Mouse (Mus musculus) neural tube, embryonic 14.5 days (tissue): ENCODE measurements around the gene March1. TPM values are rescaled to one million over a fixed set of nuclear protein-coding genes. Genes with fewer than 3 reads are reported as not detected.

Experiments
- ATAC-seq: fragments of 200-750 bp; cut with Nextera tagmentation; 2 replicates; pipeline ENCODE4 v1.8.0; 2017; ENCODE audit warnings: low read depth, mild to moderate bottlenecking, moderate TSS enrichment, moderate library complexity
- H3K27ac ChIP-seq: fragments of 300-500 bp; sonication (generic); 2 replicates; pipeline ENCODE4 v1.5.1; 2014; ENCODE audit warnings: low read depth, mild to moderate bottlenecking, control low read depth, low read length, moderate library complexity, mixed read lengths
- H3K27me3 ChIP-seq: fragments of 300-500 bp; sonication (generic); 2 replicates; pipeline ENCODE4 v1.6.1; 2014; ENCODE audit warnings: low read length; ENCODE audit not compliant: control insufficient read depth, insufficient read depth
- H3K36me3 ChIP-seq: fragments of 300-500 bp; sonication (generic); 2 replicates; pipeline ENCODE4 v1.6.1; 2014; ENCODE audit warnings: low read length, mixed read lengths; ENCODE audit not compliant: control insufficient read depth, insufficient read depth
- H3K4me1 ChIP-seq: fragments of 300-500 bp; sonication (generic); 2 replicates; pipeline ENCODE4 v1.6.1; 2014; ENCODE audit warnings: low read length; ENCODE audit not compliant: control insufficient read depth, insufficient read depth
- H3K4me2 ChIP-seq: fragments of 300-500 bp; sonication (generic); 2 replicates; pipeline ENCODE4 v1.6.1; 2014; ENCODE audit warnings: mild to moderate bottlenecking, low read depth, low read length, control low read depth
- H3K4me3 ChIP-seq: fragments of 300-500 bp; sonication (generic); 2 replicates; pipeline ENCODE4 v1.5.1; 2014; ENCODE audit warnings: low read depth, low read length, control low read depth, mixed read lengths
- H3K9ac ChIP-seq: fragments of 300-500 bp; sonication (generic); replicated peaks from 2 replicates; pipeline ENCODE4 v1.6.1; 2014; ENCODE audit warnings: low read depth, mild to moderate bottlenecking, control low read depth, low read length, mixed read lengths
- H3K9me3 ChIP-seq: fragments of 300-500 bp; sonication (generic); 2 replicates; pipeline ENCODE4 v1.6.1; 2016; ENCODE audit warnings: low read length; ENCODE audit not compliant: control insufficient read depth
- WGBS: fragments of 180-500 bp; shearing (Covaris S2); extraction: QIAGEN DNeasy Blood & Tissue Kit; methylation state at CpG from one replicate; pipeline ENCODE4 v1.1.7; 2014; 5-methylcytosine and 5-hydroxymethylcytosine counted together
- polyA plus RNA-seq: library from polyadenylated mRNA; unstranded; fragments of >200 nt; fragmentation: Nextera tagmentation; extraction: Ambion mirVana; gene quantifications from 2 replicates; pipeline ENCODE4 v1.2.1, GENCODE M21; 2014

Gene March1
- polyA plus RNA-seq, 1 experiment from 2014 or later, result 65.8 TPM

- 8% methylated on average over 10 of the region's 10 CpGs for WGBS
- Histone ChIP-seq H3K36me3 (no peaks in the 10 kb centered on the region), H3K27me3 (no peaks in the 10 kb centered on the region), H3K9me3 (no peaks in the 10 kb centered on the region), H3K27ac (peak overlapping the region; percentile 62), H3K4me2 (peak overlapping the region; percentile 40), H3K4me3 (no peak overlapping the region), H3K9ac (no peak overlapping the region), H3K4me1 (0 out of 2 replicates have a peak, but pooled peaks cover 3% of the 10 kb centered on the region)
- ATAC-seq, result peak; percentile 92
Measured at GRCm38 (mm10) chr8:65966502-65967222, 349.0 kb downstream of the March1 start.

- H3K4me1 ChIP-seq, result 0 out of 2 replicates have a peak, but pooled peaks cover 3% of the 10 kb centered on the region
- no peak overlapping the region for H3K4me3 ChIP-seq
- WGBS, result 65% methylated on average over 8 of the region's 8 CpGs
- H3K27me3 ChIP-seq, result no peaks in the 10 kb centered on the region
- no peaks in the 10 kb centered on the region for H3K9me3 ChIP-seq
- peak overlapping the region; percentile 40; the same call in 1 of the 2 replicates for H3K4me2 ChIP-seq
- H3K9ac ChIP-seq, result no peak overlapping the region
- peak; percentile 49; the same call in 1 of the 2 replicates for ATAC-seq
- H3K36me3 ChIP-seq, result no peaks in the 10 kb centered on the region
- H3K27ac ChIP-seq, result no peak overlapping the region
Measured at GRCm38 (mm10) chr8:65967223-65967778, 349.6 kb downstream of the March1 start.

- 67% methylated on average over 5 of the region's 5 CpGs for WGBS
- Histone ChIP-seq H3K36me3 (no peaks in the 10 kb centered on the region), H3K4me3 (no peak overlapping the region), H3K27ac (no peak overlapping the region), H3K4me2 (no peak overlapping the region), H3K27me3 (no peaks in the 10 kb centered on the region), H3K9me3 (no peaks in the 10 kb centered on the region), H3K4me1 (no peaks in the 10 kb centered on the region), H3K9ac (no peak overlapping the region)
- no peak for ATAC-seq
Measured at GRCm38 (mm10) chr8:65976905-65977304, 359.2 kb downstream of the March1 start.

GRCm38 (mm10) chr8:65982039-65982438 lies 364.3 kb downstream of the March1 start:
- no peak for ATAC-seq
- WGBS, result 81% methylated on average over 2 of the region's 2 CpGs
- Histone ChIP-seq H3K9ac (no peak overlapping the region), H3K9me3 (no peaks in the 10 kb centered on the region), H3K4me1 (no peaks in the 10 kb centered on the region), H3K4me2 (no peak overlapping the region), H3K36me3 (no peaks in the 10 kb centered on the region), H3K4me3 (no peak overlapping the region), H3K27me3 (no peaks in the 10 kb centered on the region), H3K27ac (no peak overlapping the region)

GRCm38 (mm10) chr8:65987665-65988064 lies 370.0 kb downstream of the March1 start:
- Histone ChIP-seq H3K27me3 (no peaks in the 10 kb centered on the region), H3K36me3 (no peaks in the 10 kb centered on the region), H3K4me3 (no peak overlapping the region), H3K4me1 (no peaks in the 10 kb centered on the region), H3K9ac (no peak overlapping the region), H3K4me2 (no peak overlapping the region), H3K27ac (no peak overlapping the region), H3K9me3 (no peaks in the 10 kb centered on the region)
- no peak for ATAC-seq
- 91% methylated on average over 1 of the region's 1 CpGs for WGBS

- Histone ChIP-seq H3K4me1 (no peaks in the 10 kb centered on the region), H3K27ac (no peak overlapping the region), H3K36me3 (no peaks in the 10 kb centered on the region), H3K4me3 (no peak overlapping the region), H3K27me3 (no peaks in the 10 kb centered on the region), H3K4me2 (no peak overlapping the region), H3K9ac (no peak overlapping the region), H3K9me3 (no peaks in the 10 kb centered on the region)
- WGBS, result 93% methylated on average over 2 of the region's 2 CpGs
- no peak for ATAC-seq
Measured at GRCm38 (mm10) chr8:66022815-66023214, 405.1 kb downstream of the March1 start.

GRCm38 (mm10) chr8:66033651-66034050 lies 416.0 kb downstream of the March1 start:
- H3K9me3 ChIP-seq, result no peaks in the 10 kb centered on the region
- no peaks in the 10 kb centered on the region for H3K4me1 ChIP-seq
- H3K4me3 ChIP-seq, result no peak overlapping the region
- H3K27ac ChIP-seq, result no peak overlapping the region
- H3K36me3 ChIP-seq, result no peaks in the 10 kb centered on the region
- H3K27me3 ChIP-seq, result no peaks in the 10 kb centered on the region
- no peak; the same call in 1 of the 2 replicates for ATAC-seq
- WGBS, result 53% methylated on average over 3 of the region's 3 CpGs
- H3K9ac ChIP-seq, result no peak overlapping the region
- no peak overlapping the region for H3K4me2 ChIP-seq

- no peak for ATAC-seq
- no peaks in the 10 kb centered on the region for H3K27me3 ChIP-seq
- H3K4me2 ChIP-seq, result no peak overlapping the region
- H3K27ac ChIP-seq, result no peak overlapping the region
- H3K4me3 ChIP-seq, result no peak overlapping the region
- H3K36me3 ChIP-seq, result no peaks in the 10 kb centered on the region
- H3K4me1 ChIP-seq, result no peaks in the 10 kb centered on the region
- H3K9ac ChIP-seq, result no peak overlapping the region
- no peaks in the 10 kb centered on the region for H3K9me3 ChIP-seq
- WGBS, result 87% methylated on average over 3 of the region's 3 CpGs
Measured at GRCm38 (mm10) chr8:66034429-66034828, 416.7 kb downstream of the March1 start.

- WGBS, result 90% methylated on average over 3 of the region's 3 CpGs
- H3K4me1 ChIP-seq, result no peaks in the 10 kb centered on the region
- H3K4me3 ChIP-seq, result no peak overlapping the region
- H3K9me3 ChIP-seq, result no peaks in the 10 kb centered on the region
- H3K36me3 ChIP-seq, result no peaks in the 10 kb centered on the region
- no peak overlapping the region for H3K4me2 ChIP-seq
- H3K9ac ChIP-seq, result no peak overlapping the region
- no peak overlapping the region for H3K27ac ChIP-seq
- H3K27me3 ChIP-seq, result no peaks in the 10 kb centered on the region
- ATAC-seq, result no peak
Measured at GRCm38 (mm10) chr8:66094152-66094551, 476.5 kb downstream of the March1 start.
